In genomic region chr3:96629729-96630600, GRCm38 (mm10) we compare ENCODE assay signal across 8 mouse cellular contexts. TPM values are rescaled to one million over a fixed set of nuclear protein-coding genes. Genes with fewer than 3 reads are reported as not detected.
A peak's percentile ranks its signal among the peaks of the same experiment; 100 is the strongest.
DNase-seq lines count a peak whose midpoint lies in the region; ATAC-seq and TF ChIP-seq lines count a peak whose summit lies in the region.

Rbm8a (plus strand) TSS chr3:96629933.

- H3K4me1 ChIP-seq in bone marrow, adult 2 months (ENCODE audit: control insufficient read depth, insufficient read depth, low read length), result peaks cover 1% of the 10 kb centered on the region; the same call in 1 of the 2 replicates
- H3K4me1 ChIP-seq in embryonic facial prominence, embryonic 15.5 days, result peaks cover 26% of the 10 kb centered on the region
- peaks cover 10% of the 10 kb centered on the region for H3K4me1 ChIP-seq in limb, embryonic 14.5 days (ENCODE audit: control insufficient read depth, insufficient read depth, low read length)
- peaks cover 4% of the 10 kb centered on the region for H3K4me1 ChIP-seq in midbrain, postnatal 0 days (ENCODE audit: insufficient read depth, low read length)

- DNase-seq in 416B (ENCODE audit: low read depth), result peak; percentile 99
- peak; percentile 98 for DNase-seq in heart, adult 8-10 months (ENCODE audit: low spot score)
- peak; percentile 98 for DNase-seq in kidney, adult 9 months
- peak; percentile 99 for DNase-seq in limb, embryonic 14.5 days (ENCODE audit: low spot score)
- DNase-seq in midbrain, postnatal 0 days (ENCODE audit: low spot score), result peak; percentile 100
- DNase-seq in spleen, postnatal 14 days (ENCODE audit: low spot score in 2 of 2), result peak; percentile 85 to 93

- no peaks in the 10 kb centered on the region for H3K9me3 ChIP-seq in embryonic facial prominence, embryonic 15.5 days (replicated peaks)
- H3K9me3 ChIP-seq in limb, embryonic 14.5 days (ENCODE audit: control insufficient read depth, low read length), result no peaks in the 10 kb centered on the region
- no peaks in the 10 kb centered on the region for H3K9me3 ChIP-seq in midbrain, postnatal 0 days (ENCODE audit: low read length)

- peaks cover 38% of the 10 kb centered on the region for H3K36me3 ChIP-seq in embryonic facial prominence, embryonic 15.5 days
- peaks cover 35% of the 10 kb centered on the region for H3K36me3 ChIP-seq in limb, embryonic 14.5 days (ENCODE audit: control insufficient read depth, insufficient read depth, low read length)
- peaks cover under 1% of the 10 kb centered on the region for H3K36me3 ChIP-seq in midbrain, postnatal 0 days (ENCODE audit: insufficient read depth, low read length)

- peak within 1 kb of the TSS; percentile 96 for H3K4me3 ChIP-seq in bone marrow, adult 2 months (replicated peaks; ENCODE audit: control insufficient read depth, low read depth, low read length)
- peak within 1 kb of the TSS; percentile 75 for H3K4me3 ChIP-seq in embryonic facial prominence, embryonic 15.5 days (replicated peaks)
- H3K4me3 ChIP-seq in limb, embryonic 14.5 days (replicated peaks; ENCODE audit: low read length), result peak within 1 kb of the TSS; percentile 69
- peak within 1 kb of the TSS; percentile 61 for H3K4me3 ChIP-seq in midbrain, postnatal 0 days (ENCODE audit: low read depth, low read length)

- under 1% methylated on average over 48 of the region's 48 CpGs for WGBS in bone marrow, adult 2 months
- under 1% methylated on average over 48 of the region's 48 CpGs for WGBS in embryonic facial prominence, embryonic 15.5 days
- WGBS in limb, embryonic 14.5 days, result under 1% methylated on average over 48 of the region's 48 CpGs
- WGBS in midbrain, postnatal 0 days, result under 1% methylated on average over 47 of the region's 48 CpGs

- H3K9ac ChIP-seq in embryonic facial prominence, embryonic 15.5 days, result peak within 1 kb of the TSS; percentile 72
- H3K9ac ChIP-seq in limb, embryonic 14.5 days (ENCODE audit: low read depth, low read length, severe bottlenecking), result peak within 1 kb of the TSS; percentile 71
- H3K9ac ChIP-seq in midbrain, postnatal 0 days (replicated peaks; ENCODE audit: low read length, poor library complexity, severe bottlenecking), result peak within 1 kb of the TSS; percentile 71

- TF ChIP-seq CTCF in bone marrow, adult 2 months (IDR thresholded peaks at IDR 0.05; ENCODE audit: control insufficient read depth, insufficient read depth, low read length), result no peak
- peak; percentile 2; the same call in 1 of the 2 replicates for TF ChIP-seq CTCF in midbrain, postnatal 0 days (IDR thresholded peaks at IDR 0.05)

- TF ChIP-seq POLR2A in bone marrow, adult 2 months (IDR thresholded peaks at IDR 0.05; ENCODE audit: borderline replicate concordance, control insufficient read depth, low read depth, low read length), result peak; percentile 63; the same call in 1 of the 2 replicates
- peak; percentile 84; the same call in 1 of the 2 replicates for TF ChIP-seq POLR2A in limb, embryonic 14.5 days (IDR thresholded peaks at IDR 0.05; ENCODE audit: borderline replicate concordance, extremely low read depth, insufficient read depth, insufficient read length)

- no peaks in the 10 kb centered on the region for H3K27me3 ChIP-seq in embryonic facial prominence, embryonic 15.5 days
- no peaks in the 10 kb centered on the region for H3K27me3 ChIP-seq in limb, embryonic 14.5 days (ENCODE audit: control insufficient read depth, insufficient read depth, low read length)
- H3K27me3 ChIP-seq in midbrain, postnatal 0 days (ENCODE audit: insufficient read depth, low read length), result no peaks in the 10 kb centered on the region

- peak; percentile 93 for ATAC-seq in embryonic facial prominence, embryonic 15.5 days (ENCODE audit: insufficient number of reproducible peaks, low FRiP score, low TSS enrichment, low read depth)
- ATAC-seq in limb, embryonic 14.5 days (ENCODE audit: low FRiP score, low read depth), result peak; percentile 95
- peak; percentile 91 for ATAC-seq in midbrain, postnatal 0 days (ENCODE audit: low FRiP score)

- peak within 1 kb of the TSS; percentile 79 for H3K4me2 ChIP-seq in embryonic facial prominence, embryonic 15.5 days (replicated peaks)
- peak within 1 kb of the TSS; percentile 79 for H3K4me2 ChIP-seq in limb, embryonic 14.5 days (replicated peaks; ENCODE audit: low read depth, low read length, severe bottlenecking)
- H3K4me2 ChIP-seq in midbrain, postnatal 0 days (ENCODE audit: low read depth, low read length, poor library complexity, severe bottlenecking), result peak within 1 kb of the TSS; percentile 77

- H3K27ac ChIP-seq in bone marrow, adult 2 months (ENCODE audit: control insufficient read depth, insufficient read depth, low read depth, low read length, poor library complexity), result peak within 1 kb of the TSS; percentile 29; the same call in 1 of the 2 replicates
- H3K27ac ChIP-seq in embryonic facial prominence, embryonic 15.5 days (replicated peaks), result peak within 1 kb of the TSS; percentile 88
- peak within 1 kb of the TSS; percentile 79 for H3K27ac ChIP-seq in limb, embryonic 14.5 days (replicated peaks; ENCODE audit: low read depth, low read length)
- H3K27ac ChIP-seq in midbrain, postnatal 0 days (ENCODE audit: low read depth, low read length), result peak within 1 kb of the TSS; percentile 47; the same call in 1 of the 2 replicates

RNA-seq across cellular contexts. Expression of gene Rbm8a, which starts in this region (rescaled TPM):
- 154 and 168 TPM in 2 replicates for polyA plus RNA-seq in bone marrow, adult 2 months (2011; ENCODE audit: insufficient read depth, insufficient read length, low replicate concordance, missing spikeins)
- polyA plus RNA-seq in embryonic facial prominence, embryonic 15.5 days (2015; fragmentation: Nextera tagmentation; extraction: Ambion mirVana), result 119 and 121 TPM in 2 replicates
- 10 to 100 TPM; 29.0 to 39.9 (median 32.0) TPM for total RNA-seq in heart, adult 8-10 months (2022)
- 44.6 and 66.1 TPM in 2 replicates for polyA plus RNA-seq in limb, embryonic 14.5 days (2012; rRNA removed)
- polyA plus RNA-seq in limb, embryonic 14.5 days (2014; fragmentation: Nextera tagmentation; extraction: Ambion mirVana), result 133 and 146 TPM in 2 replicates
- 23.8 and 25.0 TPM in 2 replicates for total RNA-seq in midbrain, postnatal 0 days (2014; rRNA removed)
- polyA plus RNA-seq in midbrain, postnatal 0 days (2015; fragmentation: Nextera tagmentation; extraction: Ambion mirVana), result 115 and 118 TPM in 2 replicates

Comparison
In these comparisons a context has a peak if more than half of its experiments do, and no peak if none do; other contexts are left out.
1. Peak in every context shown above with its lines: DNase-seq, ATAC-seq, H3K4me3 ChIP-seq and H3K27ac ChIP-seq.
2. H3K27ac ChIP-seq: peak in every context shown above with its lines; median percentile 88 in embryonic facial prominence, embryonic 15.5 days; 79 in limb, embryonic 14.5 days; 47 in midbrain, postnatal 0 days; 29 in bone marrow, adult 2 months.